Mouse (Mus musculus): ENCODE measurements around the gene Nfil3.

Nfil3 gene

GRCm38 (mm10) chr13:52981441-52982281, 788 bp upstream of the Nfil3 start:
- peak; percentile 49 to 56 for DNase-seq

DNA sequence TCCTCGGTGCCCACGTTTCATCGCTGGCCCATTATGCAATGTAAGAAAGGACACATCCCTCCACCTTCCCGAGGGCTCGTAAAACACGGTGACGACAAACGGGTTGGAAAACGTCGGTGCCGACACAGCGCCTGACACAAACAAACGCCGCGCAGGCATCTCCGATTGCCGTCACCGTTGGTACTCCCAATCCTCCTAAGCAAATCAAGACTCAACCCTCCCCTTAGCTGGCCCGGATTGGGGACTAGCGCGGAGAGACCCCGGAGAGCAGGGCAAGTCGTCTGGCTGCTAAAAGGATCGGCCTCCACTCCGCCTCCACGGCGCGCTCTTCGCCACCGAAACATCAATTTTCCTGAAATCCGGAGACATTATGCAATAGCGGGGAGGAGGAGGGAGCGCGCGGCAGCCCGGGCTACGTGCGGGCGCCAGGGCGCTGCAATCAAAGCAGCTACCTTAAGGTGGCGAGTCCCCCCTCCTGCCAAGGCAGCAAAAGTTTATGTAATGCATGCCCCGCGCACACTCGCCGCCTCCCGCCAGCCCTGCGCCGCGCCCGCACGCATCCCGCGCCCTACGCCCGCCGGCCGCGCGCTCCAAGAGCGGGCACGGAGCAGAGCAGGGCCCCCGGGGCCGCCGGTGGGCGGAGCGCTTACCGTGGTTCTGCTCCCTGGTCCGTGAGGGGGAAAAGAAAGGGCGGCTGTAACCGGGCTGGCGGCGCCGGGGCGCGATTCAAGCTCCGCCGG, 492 bp downstream of the Nfil3 start:
- peak; percentile 73 to 82 for DNase-seq

GRCm38 (mm10) chr13:52979331-52980051, 1.4 kb downstream of the Nfil3 start:
- peak in 1 of 2 experiments; percentile 20 for DNase-seq

DNA sequence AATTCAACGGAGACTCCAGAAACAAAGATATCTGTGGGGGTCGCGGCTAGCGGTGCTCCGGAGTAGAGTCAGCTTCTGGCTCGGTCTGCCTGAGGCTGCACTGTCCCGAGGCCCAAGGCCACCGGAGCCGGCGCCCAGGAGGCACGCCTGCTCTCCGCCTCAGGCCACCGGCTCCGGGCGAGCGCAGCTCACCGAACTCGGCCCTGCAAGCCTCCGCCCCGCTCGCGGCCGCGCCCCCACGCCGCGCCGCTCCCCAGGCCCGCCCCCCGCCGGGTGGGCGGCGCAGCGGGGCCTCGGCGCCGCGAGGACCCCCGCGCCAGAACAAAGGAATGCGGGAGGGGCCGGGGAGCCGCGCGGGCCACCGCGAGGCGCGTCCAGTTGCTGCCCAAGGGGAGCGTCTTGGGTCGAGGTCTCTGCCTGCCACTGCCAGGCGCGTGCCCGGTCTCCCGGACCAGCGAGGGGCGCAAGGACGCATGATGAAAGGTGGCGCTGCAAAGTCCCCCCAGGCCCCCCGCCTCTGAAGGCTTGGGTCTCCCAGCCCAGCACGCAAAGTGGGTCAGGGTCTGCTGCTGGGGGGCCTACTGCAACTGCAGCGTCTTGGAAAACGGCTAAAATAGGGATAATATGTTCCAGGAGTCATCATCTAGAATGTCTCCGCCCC, 2.4 kb downstream of the Nfil3 start:
- peak; percentile 66 to 77 for DNase-seq

DNA sequence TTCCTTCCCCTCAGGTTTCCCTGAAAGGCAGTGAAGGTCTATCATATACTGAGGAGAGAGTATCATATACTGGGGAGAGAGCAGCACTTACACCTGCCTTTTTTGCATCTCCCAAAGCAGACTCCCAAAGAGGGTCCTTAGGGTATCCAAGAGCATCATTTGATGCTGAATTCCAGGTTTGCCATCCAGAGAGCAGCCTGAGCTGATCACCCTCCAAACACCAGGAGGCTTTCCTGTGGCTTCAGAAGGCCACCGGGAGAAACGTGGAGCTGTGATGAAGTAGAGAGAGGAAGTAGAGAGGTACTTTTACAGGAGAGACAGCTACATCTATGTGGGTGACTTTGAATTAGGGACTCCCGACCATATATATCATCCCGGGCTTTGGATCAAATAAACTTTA, 3.1 kb downstream of the Nfil3 start:
- no peak for DNase-seq

DNA sequence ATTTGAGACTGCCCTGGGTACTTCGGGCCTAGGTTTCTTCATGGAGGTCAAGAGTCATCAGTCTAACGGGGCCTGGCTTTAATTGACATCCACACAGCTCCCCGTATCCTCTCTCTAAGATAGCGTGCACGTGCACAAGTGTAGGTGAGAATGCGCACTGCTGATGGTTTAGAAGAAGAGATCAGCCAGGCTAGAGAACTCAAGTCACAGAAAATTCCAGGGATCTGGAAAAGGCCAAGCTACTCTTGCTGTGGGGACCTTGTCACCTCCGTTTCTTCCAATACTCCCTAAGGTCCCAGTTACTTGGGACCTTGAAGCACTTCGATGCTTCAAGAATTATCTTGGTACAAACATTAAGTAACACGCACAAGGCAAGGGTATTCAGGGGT, 3.7 kb downstream of the Nfil3 start:
- no peak for DNase-seq

DNA sequence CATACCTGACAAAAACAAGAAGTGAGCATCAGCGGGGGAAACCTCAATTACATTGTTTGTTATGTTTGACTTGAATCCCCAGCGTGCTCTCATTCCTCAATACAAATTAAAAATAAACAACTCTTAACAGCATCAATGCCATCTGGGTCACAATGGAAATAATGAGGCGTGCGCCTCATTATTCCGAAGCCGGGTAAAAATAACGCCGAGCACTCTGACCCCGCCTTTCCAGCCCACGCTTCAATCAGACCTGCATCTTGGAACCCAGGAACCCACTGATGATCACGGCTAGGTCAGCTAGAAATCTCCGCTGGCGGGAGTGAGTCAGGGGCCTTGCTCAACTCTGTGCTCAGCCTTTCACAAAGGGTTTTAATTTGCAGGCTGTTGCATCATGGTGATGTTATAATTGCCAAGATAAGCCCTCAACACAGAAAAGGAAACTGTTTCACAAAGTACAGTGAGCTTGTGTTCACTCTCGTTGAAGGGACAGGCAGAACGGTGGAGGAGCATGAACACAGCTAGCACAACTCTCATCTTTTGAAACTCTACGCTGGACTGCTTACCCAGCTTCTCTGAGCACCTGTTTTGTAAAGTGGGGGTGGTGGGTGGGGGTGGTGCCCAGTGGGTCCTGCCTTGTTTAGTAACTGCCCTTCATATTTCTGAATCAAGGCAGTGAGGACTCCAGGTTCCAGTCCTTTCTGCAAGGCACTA, 4.2 kb downstream of the Nfil3 start:
- peak; percentile 23 to 54 for DNase-seq

DNA sequence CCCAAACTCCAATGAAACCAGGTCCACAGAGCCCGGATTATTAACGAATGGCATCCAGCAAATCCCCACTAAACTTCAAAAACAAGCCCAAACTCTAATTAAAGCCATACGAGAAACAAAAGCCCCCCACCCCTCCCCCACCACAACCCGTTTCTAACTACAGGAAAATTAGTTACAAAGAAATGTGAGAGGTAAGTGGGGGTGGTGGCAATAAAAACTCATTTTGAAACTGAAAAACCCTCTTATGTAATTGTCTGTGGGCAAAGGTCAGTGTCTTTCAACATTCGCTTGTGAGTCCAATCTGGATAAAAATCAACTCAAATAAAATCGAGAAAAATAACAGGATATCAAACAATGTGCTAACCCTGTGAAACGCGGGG, 4.8 kb downstream of the Nfil3 start:
- no peak for DNase-seq

GRCm38 (mm10) chr13:52974676-52975075, 6.2 kb downstream of the Nfil3 start:
- DNase-seq, result peak; percentile 54 to 71

DNA sequence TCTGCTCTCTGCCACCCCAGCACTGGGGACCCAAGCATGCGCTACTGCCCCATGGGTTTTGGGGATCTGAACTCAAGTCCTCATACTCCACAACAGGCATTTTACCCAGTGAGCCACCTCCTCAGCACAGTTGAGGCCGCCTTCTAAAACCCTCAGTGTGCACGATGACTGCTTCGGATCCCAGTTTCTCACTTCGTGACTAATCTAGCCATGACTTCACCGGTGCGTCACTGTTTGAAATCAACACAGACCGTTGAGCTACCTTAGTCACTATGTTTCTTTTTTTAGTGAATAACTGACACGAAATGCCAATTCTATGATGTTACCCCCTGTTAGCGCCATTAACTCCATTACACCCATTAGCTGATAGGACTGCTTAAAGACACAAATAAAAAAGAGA, 7.4 kb downstream of the Nfil3 start:
- DNase-seq, result no peak

DNA sequence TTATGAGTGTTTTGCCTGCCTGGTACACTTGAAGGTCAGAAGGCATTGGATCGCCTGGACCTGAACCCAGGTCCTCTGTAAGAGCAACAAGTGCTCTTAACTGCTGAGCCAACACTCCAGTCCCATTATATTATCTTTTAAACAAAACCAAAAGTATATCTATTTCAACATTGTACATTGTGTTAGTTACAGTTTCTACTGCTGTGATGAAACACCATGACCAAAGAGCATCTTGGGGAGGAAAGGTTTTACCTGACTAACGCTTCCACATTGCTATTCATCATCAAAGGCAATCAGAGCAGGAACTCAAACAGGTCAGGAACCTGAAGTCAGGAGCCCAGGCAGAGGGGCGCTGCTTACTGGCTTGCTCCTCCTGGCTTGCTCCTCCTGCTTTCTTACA, 8.2 kb downstream of the Nfil3 start:
- no peak for DNase-seq

- no peak for DNase-seq
Observed at GRCm38 (mm10) chr13:52970876-52971275, 10.0 kb downstream of the Nfil3 start.

GRCm38 (mm10) chr13:52962922-52963321, 18.0 kb downstream of the Nfil3 start:
- no peak for DNase-seq

DNA sequence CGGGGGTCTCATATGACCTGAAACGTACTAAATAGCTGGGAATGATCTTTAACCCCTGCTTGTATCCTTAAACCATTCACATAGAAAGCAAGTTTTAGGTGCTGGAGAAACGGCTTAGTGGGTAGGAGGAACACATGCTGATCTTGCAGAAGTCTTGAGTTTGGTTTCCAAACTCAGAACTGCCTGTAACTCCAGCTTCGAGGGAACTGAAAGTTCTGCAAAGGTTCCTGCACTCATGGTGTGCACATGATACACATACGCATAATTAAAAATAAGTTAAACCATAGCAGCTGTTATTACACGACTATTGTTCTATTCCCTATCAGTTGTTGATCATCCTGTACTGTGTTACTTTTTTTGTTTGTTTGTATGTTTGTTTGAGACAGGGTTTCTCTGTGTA, 18.5 kb downstream of the Nfil3 start:
- no peak for DNase-seq

DNA sequence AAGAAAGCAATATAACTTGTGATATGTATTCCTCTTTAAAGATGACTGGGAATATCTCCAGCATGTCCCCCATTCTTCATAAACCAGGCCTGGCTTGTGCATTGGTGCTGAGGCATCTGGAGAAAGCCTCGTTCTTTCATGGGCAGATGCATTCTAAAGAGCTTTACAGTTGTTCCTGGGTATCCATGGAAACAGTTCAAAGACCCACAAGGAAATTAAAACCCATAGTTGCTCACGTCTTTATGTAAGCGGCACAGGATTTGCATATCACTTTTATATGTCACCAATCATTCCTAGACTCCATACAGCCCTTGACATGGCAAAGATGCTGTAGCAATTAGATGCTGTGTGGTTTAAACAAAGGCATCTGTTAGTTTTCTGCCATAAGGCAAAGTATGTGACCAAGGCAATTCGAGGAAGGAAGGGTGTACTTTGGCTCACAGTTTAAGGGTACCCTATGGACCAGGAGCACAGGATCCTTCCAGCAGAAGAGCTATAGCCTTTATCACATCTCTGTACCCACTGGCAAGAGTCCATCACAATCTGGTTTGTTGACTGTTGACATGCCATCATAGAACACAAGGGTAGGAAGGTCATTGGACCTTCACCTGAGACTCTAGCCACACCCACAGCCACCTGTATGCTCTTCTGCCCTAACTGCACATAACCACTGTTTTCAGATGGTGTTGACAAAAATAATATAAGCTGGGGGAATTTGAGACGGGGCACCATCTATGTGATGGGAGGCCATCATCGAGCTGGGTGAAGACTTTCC, 26.9 kb downstream of the Nfil3 start:
- no peak for DNase-seq

- no peak for DNase-seq
Observed at GRCm38 (mm10) chr13:52949211-52949610, 31.7 kb downstream of the Nfil3 start.

GRCm38 (mm10) chr13:52947545-52947944, 33.3 kb downstream of the Nfil3 start:
- DNase-seq, result no peak

GRCm38 (mm10) chr13:52945769-52946168, 35.1 kb downstream of the Nfil3 start:
- DNase-seq, result no peak

DNA sequence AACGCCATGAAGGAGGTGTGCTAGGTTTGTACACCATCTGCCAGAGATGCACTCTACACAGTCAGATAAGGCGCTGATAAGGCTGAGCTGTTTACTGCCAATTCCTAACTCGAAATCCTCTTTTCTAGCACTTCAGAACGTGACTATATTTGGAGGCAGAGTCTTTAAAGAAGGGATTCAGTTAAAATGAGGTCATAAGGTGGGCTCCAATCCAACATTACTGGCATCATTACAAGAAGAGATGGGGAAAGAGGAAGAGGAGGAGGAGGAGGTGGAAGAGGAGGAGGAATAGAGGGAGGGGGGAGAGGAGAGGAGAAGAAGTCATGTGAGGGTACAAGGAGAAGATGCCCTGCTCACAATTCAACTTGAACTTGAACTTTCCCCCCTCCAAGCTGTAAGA, 36.8 kb downstream of the Nfil3 start:
- no peak for DNase-seq

DNA sequence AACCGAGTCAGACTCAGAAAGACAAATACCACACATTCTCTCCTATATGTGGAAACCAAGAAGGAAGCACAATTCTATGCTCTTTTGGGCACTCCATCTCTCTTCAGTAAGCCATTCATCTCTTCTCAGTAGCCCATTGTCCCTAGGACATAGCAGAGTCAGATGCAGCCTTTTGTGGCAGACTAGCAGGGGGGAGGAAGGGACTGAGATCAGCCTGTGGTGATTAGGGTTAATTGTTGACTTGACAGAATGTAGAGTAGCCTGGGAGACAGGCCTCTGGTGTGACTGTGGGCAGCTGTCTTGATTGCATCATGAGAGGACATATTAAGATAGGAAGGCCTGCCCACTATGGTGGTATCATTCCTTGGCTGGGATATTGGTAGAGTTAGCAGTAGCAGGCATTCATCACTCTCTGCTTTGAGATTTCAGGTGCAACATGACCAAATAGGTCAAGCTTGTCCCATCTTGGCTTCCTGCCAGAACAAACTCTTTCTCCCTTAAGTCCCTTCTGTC, 37.9 kb downstream of the Nfil3 start:
- no peak for DNase-seq

- no peak for DNase-seq
Observed at GRCm38 (mm10) chr13:52940956-52941355, 39.9 kb downstream of the Nfil3 start.

Data from kidney, postnatal 4 days (tissue).